Mouse (Mus musculus) cerebellum, adult 2 months (tissue): Measurements from ENCODE around the gene Slc25a53.

ENCODE experiments used
- CTCF ChIP-seq: fragments of 200-500 bp; IDR thresholded peaks from 2 replicates; pipeline ENCODE4 v1.5.1; 2011; ENCODE audit warnings: low read depth, mild to moderate bottlenecking, control low read depth, low read length, moderate library complexity, borderline replicate concordance; ENCODE audit not compliant: insufficient read depth
- POLR2A ChIP-seq: fragments of 200-500 bp; IDR thresholded peaks from 2 replicates; pipeline ENCODE4 v1.6.1; 2011; ENCODE audit warnings: low read length, control low read depth, borderline replicate concordance; ENCODE audit not compliant: insufficient read depth

GRCm38 (mm10) chrX:137038502-137038901 is 400 bp upstream of the Slc25a53 start:
- no peak for TF ChIP-seq CTCF
- TF ChIP-seq POLR2A, result no peak
